Mouse (Mus musculus) hindbrain, embryonic 13.5 days (tissue): Measurements from ENCODE around the gene Ubqln1. TPM values are rescaled to one million over a fixed set of nuclear protein-coding genes. Genes with fewer than 3 reads are reported as not detected.

Experiments used
- ATAC-seq: fragments of 200-750 bp; cut with Nextera tagmentation; 2 replicates; pipeline ENCODE4 v1.8.0; 2017; ENCODE audit warnings: moderate TSS enrichment; ENCODE audit not compliant: low FRiP score
- H3K27ac ChIP-seq: fragments of 300-500 bp; sonication (generic); 2 replicates; pipeline ENCODE4 v1.5.1; 2015; ENCODE audit warnings: inconsistent platforms, mild to moderate bottlenecking, moderate library complexity
- H3K27me3 ChIP-seq: fragments of 300-500 bp; sonication (generic); 2 replicates; pipeline ENCODE4 v1.6.1; 2015; ENCODE audit warnings: mild to moderate bottlenecking, inconsistent platforms
- H3K36me3 ChIP-seq: fragments of 300-500 bp; sonication (generic); 2 replicates; pipeline ENCODE4 v1.6.1; 2015; ENCODE audit warnings: mild to moderate bottlenecking, inconsistent platforms
- H3K4me1 ChIP-seq: fragments of 300-500 bp; sonication (generic); replicated peaks from 2 replicates; pipeline ENCODE4 v1.6.1; 2015; ENCODE audit warnings: inconsistent platforms
- H3K4me2 ChIP-seq: fragments of 300-500 bp; sonication (generic); 2 replicates; pipeline ENCODE4 v1.6.1; 2015; ENCODE audit warnings: inconsistent platforms, mild to moderate bottlenecking, moderate library complexity
- H3K4me3 ChIP-seq: fragments of 300-500 bp; sonication (generic); 2 replicates; pipeline ENCODE4 v1.5.1; 2015; ENCODE audit warnings: mild to moderate bottlenecking, inconsistent platforms
- H3K9ac ChIP-seq: fragments of 300-500 bp; sonication (generic); 2 replicates; pipeline ENCODE4 v1.6.1; 2015; ENCODE audit warnings: mild to moderate bottlenecking, inconsistent platforms
- H3K9me3 ChIP-seq: fragments of 300-500 bp; sonication (generic); 2 replicates; pipeline ENCODE4 v1.6.1; 2016; ENCODE audit warnings: inconsistent platforms
- WGBS: fragments of 180-500 bp; shearing (Covaris S2); methylation state at CpG from one replicate; pipeline ENCODE4 v1.1.7; 2015; 5-methylcytosine and 5-hydroxymethylcytosine counted together
- polyA plus RNA-seq: library from polyadenylated mRNA; unstranded; fragments of >200 nt; fragmentation: Nextera tagmentation; extraction: Ambion mirVana; gene quantifications from 2 replicates; pipeline ENCODE4 v1.2.1, GENCODE M21; 2015

The Ubqln1 gene
- polyA plus RNA-seq: 125 and 126 TPM in 2 replicates

GRCm38 (mm10) chr13:58215592-58216341, at the start of gene Ubqln1:
Gene Ubqln1 (minus strand): TSS chr13:58215653.
- peak within 1 kb of the TSS; percentile 87 for H3K4me2 ChIP-seq
- peak within 1 kb of the TSS; percentile 98 for H3K9ac ChIP-seq
- H3K27ac ChIP-seq: peak within 1 kb of the TSS; percentile 95
- WGBS: 2% methylated on average over 62 of the region's 62 CpGs
- peaks cover 35% of the 10 kb centered on the region for H3K4me1 ChIP-seq
- H3K36me3 ChIP-seq: no peaks in the 10 kb centered on the region
- peak within 1 kb of the TSS; percentile 100 for H3K4me3 ChIP-seq
- no peaks in the 10 kb centered on the region for H3K9me3 ChIP-seq
- no peaks in the 10 kb centered on the region for H3K27me3 ChIP-seq
- ATAC-seq: peak; percentile 96

- H3K9me3 ChIP-seq: no peaks in the 10 kb centered on the region
- H3K27me3 ChIP-seq: no peaks in the 10 kb centered on the region
- ATAC-seq: no peak
- H3K4me2 ChIP-seq: no peak overlapping the region
- H3K4me3 ChIP-seq: no peak overlapping the region
- H3K4me1 ChIP-seq: no peaks in the 10 kb centered on the region
- H3K27ac ChIP-seq: no peak overlapping the region
- peaks cover 28% of the 10 kb centered on the region for H3K36me3 ChIP-seq
- H3K9ac ChIP-seq: no peak overlapping the region
- WGBS: 88% methylated on average over 8 of the region's 8 CpGs
Measured at GRCm38 (mm10) chr13:58263546-58263945, 48.1 kb upstream of the Ubqln1 start.

GRCm38 (mm10) chr13:58261674-58262073, 46.2 kb upstream of the Ubqln1 start:
- Histone ChIP-seq H3K4me3 (no peak overlapping the region), H3K27me3 (no peaks in the 10 kb centered on the region), H3K27ac (no peak overlapping the region), H3K4me1 (no peaks in the 10 kb centered on the region), H3K36me3 (peaks cover 31% of the 10 kb centered on the region), H3K9me3 (no peaks in the 10 kb centered on the region), H3K9ac (no peak overlapping the region), H3K4me2 (no peak overlapping the region)
- WGBS: 86% methylated on average over 4 of the region's 4 CpGs
- no peak for ATAC-seq

- Histone ChIP-seq H3K4me1 (no peaks in the 10 kb centered on the region), H3K27ac (no peak overlapping the region), H3K4me2 (no peak overlapping the region), H3K4me3 (no peak overlapping the region), H3K36me3 (peaks cover 46% of the 10 kb centered on the region), H3K9ac (no peak overlapping the region), H3K9me3 (no peaks in the 10 kb centered on the region), H3K27me3 (no peaks in the 10 kb centered on the region)
- no peak for ATAC-seq
- WGBS: 95% methylated on average over 1 of the region's 1 CpGs
Measured at GRCm38 (mm10) chr13:58253268-58253667, 37.8 kb upstream of the Ubqln1 start.

GRCm38 (mm10) chr13:58248957-58249356, 33.5 kb upstream of the Ubqln1 start:
- Histone ChIP-seq H3K9ac (no peak overlapping the region), H3K27ac (no peak overlapping the region), H3K9me3 (no peaks in the 10 kb centered on the region), H3K27me3 (no peaks in the 10 kb centered on the region), H3K4me3 (no peak overlapping the region), H3K36me3 (peaks cover 33% of the 10 kb centered on the region), H3K4me2 (no peak overlapping the region), H3K4me1 (no peaks in the 10 kb centered on the region)
- no peak for ATAC-seq
- WGBS: 92% methylated on average over 5 of the region's 5 CpGs

- 80% methylated on average over 7 of the region's 7 CpGs for WGBS
- ATAC-seq: no peak
Measured at GRCm38 (mm10) chr13:58236536-58236935, 21.1 kb upstream of the Ubqln1 start.

GRCm38 (mm10) chr13:58232611-58233010, 17.2 kb upstream of the Ubqln1 start:
- 59% methylated on average over 5 of the region's 5 CpGs for WGBS
- H3K27ac ChIP-seq: no peak overlapping the region
- ATAC-seq: no peak
- no peak overlapping the region for H3K4me3 ChIP-seq
- H3K4me1 ChIP-seq: no peaks in the 10 kb centered on the region
- no peak overlapping the region for H3K4me2 ChIP-seq
- H3K9me3 ChIP-seq: no peaks in the 10 kb centered on the region
- H3K9ac ChIP-seq: no peak overlapping the region
- peaks cover 13% of the 10 kb centered on the region; the same call in 1 of the 2 replicates for H3K36me3 ChIP-seq
- H3K27me3 ChIP-seq: no peaks in the 10 kb centered on the region

More at GRCm38 (mm10) chr13:58236536-58236935, 21.1 kb upstream of the Ubqln1 start:
- Histone ChIP-seq H3K4me3 (no peak overlapping the region), H3K4me1 (no peaks in the 10 kb centered on the region), H3K9me3 (no peaks in the 10 kb centered on the region), H3K9ac (no peak overlapping the region), H3K4me2 (no peak overlapping the region), H3K27me3 (no peaks in the 10 kb centered on the region), H3K36me3 (peaks cover 20% of the 10 kb centered on the region), H3K27ac (no peak overlapping the region)

- no peak overlapping the region for H3K4me3 ChIP-seq
- ATAC-seq: no peak
- H3K27me3 ChIP-seq: no peaks in the 10 kb centered on the region
- peaks cover 13% of the 10 kb centered on the region; the same call in 1 of the 2 replicates for H3K36me3 ChIP-seq
- H3K4me1 ChIP-seq: no peaks in the 10 kb centered on the region
- no peak overlapping the region for H3K4me2 ChIP-seq
- no peaks in the 10 kb centered on the region for H3K9me3 ChIP-seq
- H3K27ac ChIP-seq: no peak overlapping the region
- H3K9ac ChIP-seq: no peak overlapping the region
- 89% methylated on average over 8 of the region's 8 CpGs for WGBS
Measured at GRCm38 (mm10) chr13:58232070-58232469, 16.6 kb upstream of the Ubqln1 start.

- Histone ChIP-seq H3K9ac (no peak overlapping the region), H3K4me1 (no peaks in the 10 kb centered on the region), H3K9me3 (no peaks in the 10 kb centered on the region), H3K27me3 (no peaks in the 10 kb centered on the region), H3K27ac (no peak overlapping the region), H3K4me3 (no peak overlapping the region), H3K36me3 (0 out of 2 replicates have a peak, but pooled peaks cover 2% of the 10 kb centered on the region), H3K4me2 (no peak overlapping the region)
- no peak for ATAC-seq
- WGBS: 86% methylated on average over 2 of the region's 2 CpGs
Measured at GRCm38 (mm10) chr13:58228624-58229023, 13.2 kb upstream of the Ubqln1 start.

GRCm38 (mm10) chr13:58225694-58226093, 10.2 kb upstream of the Ubqln1 start:
- Histone ChIP-seq H3K4me1 (no peaks in the 10 kb centered on the region), H3K9me3 (no peaks in the 10 kb centered on the region), H3K9ac (no peak overlapping the region), H3K4me2 (no peak overlapping the region), H3K4me3 (no peak overlapping the region), H3K27ac (no peak overlapping the region), H3K27me3 (no peaks in the 10 kb centered on the region), H3K36me3 (no peaks in the 10 kb centered on the region)
- WGBS: 67% methylated on average over 8 of the region's 8 CpGs
- no peak for ATAC-seq

- Histone ChIP-seq H3K27ac (no peak overlapping the region), H3K4me1 (peaks cover 8% of the 10 kb centered on the region), H3K36me3 (no peaks in the 10 kb centered on the region), H3K4me3 (no peak overlapping the region), H3K9ac (no peak overlapping the region), H3K27me3 (no peaks in the 10 kb centered on the region), H3K4me2 (no peak overlapping the region), H3K9me3 (no peaks in the 10 kb centered on the region)
- 84% methylated on average over 3 of the region's 3 CpGs for WGBS
- no peak for ATAC-seq
Measured at GRCm38 (mm10) chr13:58220206-58220605, 4.8 kb upstream of the Ubqln1 start.

- Histone ChIP-seq H3K36me3 (no peaks in the 10 kb centered on the region), H3K27ac (no peak overlapping the region), H3K9ac (no peak overlapping the region), H3K9me3 (no peaks in the 10 kb centered on the region), H3K4me2 (no peak overlapping the region), H3K27me3 (no peaks in the 10 kb centered on the region), H3K4me3 (no peak overlapping the region), H3K4me1 (peaks cover 27% of the 10 kb centered on the region)
- ATAC-seq: no peak
- WGBS: 94% methylated on average over 2 of the region's 2 CpGs
Measured at GRCm38 (mm10) chr13:58217536-58217935, 2.1 kb upstream of the Ubqln1 start.

GRCm38 (mm10) chr13:58216395-58216794, 942 bp upstream of the Ubqln1 start:
- WGBS: 92% methylated on average over 9 of the region's 9 CpGs
- Histone ChIP-seq H3K9me3 (no peaks in the 10 kb centered on the region), H3K27ac (peak overlapping the region; percentile 95), H3K4me2 (peak overlapping the region; percentile 87), H3K27me3 (no peaks in the 10 kb centered on the region), H3K4me3 (peak overlapping the region; percentile 100), H3K36me3 (no peaks in the 10 kb centered on the region), H3K4me1 (peaks cover 35% of the 10 kb centered on the region), H3K9ac (peak overlapping the region; percentile 98)
- no peak for ATAC-seq
